Mouse (Mus musculus) small intestine, adult 2 months (tissue): ENCODE measurements at regions not wholly inside any gene's neighbourhood (a gene's known extent, or its start where the extent isn't known, plus 50 kb on each side); places are given as distances from the start of the nearest gene placed in this dataset.

Experiments
- CTCF ChIP-seq: fragments of 200-500 bp; IDR thresholded peaks from 2 replicates; pipeline ENCODE4 v1.5.1; 2012; ENCODE audit warnings: low read depth, mild to moderate bottlenecking, control low read depth, inconsistent platforms, low read length, moderate library complexity, mixed read lengths; ENCODE audit not compliant: insufficient replicate concordance, insufficient read length; ENCODE audit errors: extremely low read depth
- POLR2A ChIP-seq: fragments of 200-500 bp; IDR thresholded peaks from 2 replicates; pipeline ENCODE4 v1.6.1; 2012; ENCODE audit warnings: low read depth, mild to moderate bottlenecking, control low read depth, inconsistent platforms, low read length, moderate library complexity

GRCm38 (mm10) chr16:93013256-93013655 lies 187.3 kb upstream of the Runx1 start:
- TF ChIP-seq POLR2A (no peak), CTCF (no peak)
